Mouse (Mus musculus) heart, embryonic 16.5 days (tissue): ENCODE measurements around the gene Rnf10. TPM values are rescaled to one million over a fixed set of nuclear protein-coding genes. Genes with fewer than 3 reads are reported as not detected.
"Not testable (repeated sequence)": the region's sequence is repeated elsewhere in the genome, so short reads cannot be mapped to it uniquely, and the experiment has no call there.

Experiments used
- ATAC-seq: fragments of 200-750 bp; cut with Nextera tagmentation; replicated peaks from 2 replicates; pipeline ENCODE4 v1.8.0; 2017; ENCODE audit warnings: moderate number of reproducible peaks; ENCODE audit not compliant: insufficient read depth, low FRiP score; ENCODE audit errors: extremely low read depth
- H3K27ac ChIP-seq: fragments of 300-500 bp; sonication (generic); 2 replicates; pipeline ENCODE4 v1.5.1; 2014; ENCODE audit warnings: mild to moderate bottlenecking, low read length, control low read depth, moderate library complexity
- H3K27me3 ChIP-seq: fragments of 300-500 bp; sonication (generic); 2 replicates; pipeline ENCODE4 v1.6.1; 2014; ENCODE audit warnings: low read length, mixed read lengths; ENCODE audit not compliant: control insufficient read depth, insufficient read depth
- H3K36me3 ChIP-seq: fragments of 300-500 bp; sonication (generic); 2 replicates; pipeline ENCODE4 v1.6.1; 2014; ENCODE audit not compliant: control insufficient read depth, insufficient read depth
- H3K4me1 ChIP-seq: fragments of 300-500 bp; sonication (generic); 2 replicates; pipeline ENCODE4 v1.6.1; 2014; ENCODE audit warnings: low read length, mixed read lengths; ENCODE audit not compliant: control insufficient read depth, insufficient read depth
- H3K4me2 ChIP-seq: fragments of 300-500 bp; sonication (generic); 2 replicates; pipeline ENCODE4 v1.6.1; 2014; ENCODE audit warnings: low read depth, mild to moderate bottlenecking, control low read depth, low read length
- H3K4me3 ChIP-seq: fragments of 300-500 bp; sonication (generic); 2 replicates; pipeline ENCODE4 v1.5.1; 2014; ENCODE audit warnings: mild to moderate bottlenecking, control low read depth, low read length
- H3K9ac ChIP-seq: fragments of 300-500 bp; sonication (generic); 2 replicates; pipeline ENCODE4 v1.6.1; 2014; ENCODE audit warnings: low read length, control low read depth
- H3K9me3 ChIP-seq: fragments of 300-500 bp; sonication (generic); replicated peaks from 2 replicates; pipeline ENCODE4 v1.6.1; 2016; ENCODE audit warnings: low read length; ENCODE audit not compliant: control insufficient read depth
- WGBS: fragments of 180-500 bp; shearing (Covaris S2); extraction: QIAGEN DNeasy Blood & Tissue Kit; methylation state at CpG from one replicate; pipeline ENCODE4 v1.1.7; 2014; 5-methylcytosine and 5-hydroxymethylcytosine counted together
- polyA plus RNA-seq: library from polyadenylated mRNA; unstranded; fragments of >200 nt; fragmentation: Nextera tagmentation; extraction: Ambion mirVana; gene quantifications from 2 replicates; pipeline ENCODE4 v1.2.1, GENCODE M21; 2015

Rnf10 gene
- polyA plus RNA-seq = 126 and 133 TPM in 2 replicates

GRCm38 (mm10) chr5:115272812-115273548 is at the start of gene Rnf10:
Gene Rnf10 (minus strand): TSS chr5:115272898.
- Histone ChIP-seq H3K4me1 (peaks cover 39% of the 10 kb centered on the region), H3K27me3 (no peaks in the 10 kb centered on the region), H3K9me3 (no peaks in the 10 kb centered on the region), H3K4me2 (peak within 1 kb of the TSS; percentile 90), H3K27ac (peak within 1 kb of the TSS; percentile 81), H3K36me3 (0 out of 2 replicates have a peak, but pooled peaks cover 2% of the 10 kb centered on the region), H3K9ac (peak within 1 kb of the TSS; percentile 98), H3K4me3 (peak within 1 kb of the TSS; percentile 100)
- 14% methylated on average over 26 of the region's 26 CpGs for WGBS
- peak; percentile 91 for ATAC-seq

GRCm38 (mm10) chr5:115319004-115319940 is 46.6 kb upstream of the Rnf10 start:
- Histone ChIP-seq H3K9me3 (no peaks in the 10 kb centered on the region), H3K4me1 (peaks cover 24% of the 10 kb centered on the region), H3K4me2 (peak overlapping the region; percentile 80), H3K4me3 (peak overlapping the region; percentile 53), H3K36me3 (no peaks in the 10 kb centered on the region), H3K27ac (peak overlapping the region; percentile 70), H3K9ac (peak overlapping the region; percentile 67), H3K27me3 (no peaks in the 10 kb centered on the region)
- WGBS = 1% methylated on average over 22 of the region's 22 CpGs
- peak; percentile 83 for ATAC-seq

- peak overlapping the region; percentile 14; the same call in 1 of the 2 replicates for H3K27ac ChIP-seq
- peaks cover 30% of the 10 kb centered on the region for H3K4me1 ChIP-seq
- H3K9ac ChIP-seq = peak overlapping the region; percentile 28; the same call in 1 of the 2 replicates
- WGBS = 15% methylated on average over 10 of the region's 10 CpGs
- H3K27me3 ChIP-seq = no peaks in the 10 kb centered on the region
- H3K4me3 ChIP-seq = no peak overlapping the region
- no peak for ATAC-seq
- H3K9me3 ChIP-seq = no peaks in the 10 kb centered on the region
- H3K36me3 ChIP-seq = no peaks in the 10 kb centered on the region
- peak overlapping the region; percentile 32 for H3K4me2 ChIP-seq
These were observed 45.1 kb upstream of the Rnf10 start for GRCm38 (mm10) chr5:115317645-115318328.

GRCm38 (mm10) chr5:115316968-115317644 is 44.4 kb upstream of the Rnf10 start:
- WGBS = 18% methylated on average over 14 of the region's 14 CpGs
- no peaks in the 10 kb centered on the region for H3K36me3 ChIP-seq
- H3K4me2 ChIP-seq = peak overlapping the region; percentile 32
- peak overlapping the region; percentile 35 for H3K9ac ChIP-seq
- H3K4me1 ChIP-seq = peaks cover 30% of the 10 kb centered on the region
- H3K4me3 ChIP-seq = no peak overlapping the region
- H3K9me3 ChIP-seq = no peaks in the 10 kb centered on the region
- no peak for ATAC-seq
- no peaks in the 10 kb centered on the region for H3K27me3 ChIP-seq
- peak overlapping the region; percentile 14; the same call in 1 of the 2 replicates for H3K27ac ChIP-seq

- ATAC-seq = no peak
- no peak overlapping the region for H3K4me2 ChIP-seq
- 50% methylated on average over 5 of the region's 5 CpGs for WGBS
- H3K9me3 ChIP-seq = no peaks in the 10 kb centered on the region
- no peak overlapping the region for H3K9ac ChIP-seq
- no peaks in the 10 kb centered on the region for H3K36me3 ChIP-seq
- no peak overlapping the region for H3K4me3 ChIP-seq
- no peaks in the 10 kb centered on the region for H3K27me3 ChIP-seq
- no peak overlapping the region for H3K27ac ChIP-seq
- H3K4me1 ChIP-seq = peaks cover 22% of the 10 kb centered on the region
These were observed 40.9 kb upstream of the Rnf10 start for GRCm38 (mm10) chr5:115313668-115313943.

- no peak overlapping the region for H3K9ac ChIP-seq
- H3K27me3 ChIP-seq = no peaks in the 10 kb centered on the region
- no peak overlapping the region for H3K4me2 ChIP-seq
- 50% methylated on average over 10 of the region's 10 CpGs for WGBS
- H3K4me3 ChIP-seq = no peak overlapping the region
- peaks cover 19% of the 10 kb centered on the region for H3K4me1 ChIP-seq
- no peaks in the 10 kb centered on the region for H3K36me3 ChIP-seq
- H3K9me3 ChIP-seq = no peaks in the 10 kb centered on the region
- H3K27ac ChIP-seq = peak overlapping the region; percentile 29
- peak; percentile 35; the same call in 1 of the 2 replicates for ATAC-seq
These were observed 40.3 kb upstream of the Rnf10 start for GRCm38 (mm10) chr5:115312816-115313667.

- 57% methylated on average over 4 of the region's 4 CpGs for WGBS
- ATAC-seq = no peak
- peaks cover 12% of the 10 kb centered on the region for H3K4me1 ChIP-seq
- H3K27ac ChIP-seq = no peak overlapping the region
- no peak overlapping the region for H3K4me2 ChIP-seq
- no peak overlapping the region for H3K4me3 ChIP-seq
- H3K9me3 ChIP-seq = no peaks in the 10 kb centered on the region
- no peak overlapping the region for H3K9ac ChIP-seq
- H3K27me3 ChIP-seq = no peaks in the 10 kb centered on the region
- H3K36me3 ChIP-seq = no peaks in the 10 kb centered on the region
These were observed 39.7 kb upstream of the Rnf10 start for GRCm38 (mm10) chr5:115312354-115312753.

GRCm38 (mm10) chr5:115302190-115302589 is 29.5 kb upstream of the Rnf10 start:
- 83% methylated on average over 4 of the region's 7 CpGs for WGBS
- H3K4me2 ChIP-seq, H3K9ac ChIP-seq, ATAC-seq, H3K27me3 ChIP-seq, H3K27ac ChIP-seq, H3K9me3 ChIP-seq, H3K4me3 ChIP-seq: not testable (repeated sequence)
- peaks cover 22% of the 10 kb centered on the region for H3K4me1 ChIP-seq
- peaks cover 15% of the 10 kb centered on the region for H3K36me3 ChIP-seq
